Mouse (Mus musculus) c-Kit-positive CD71-positive TER-119-positive erythroid progenitor cells, embryonic 14.5 days (primary cell): ENCODE data around the gene Spop.
A peak's percentile ranks its signal among the peaks of the same experiment; 100 is the strongest.
"Not testable (repeated sequence)": the region's sequence is repeated elsewhere in the genome, so short reads cannot be mapped to it uniquely, and the experiment has no call there.

ENCODE experiments used
- DNase-seq: peaks from one replicate; pipeline ENCODE4 v3.0.0-alpha.2; 2013; ENCODE audit warnings: low spot score

Gene Spop

GRCm38 (mm10) chr11:95497921-95498320 is 84.0 kb downstream of the Spop start:
- no peak for DNase-seq

GRCm38 (mm10) chr11:95500412-95500811 is 86.5 kb downstream of the Spop start:
- no peak for DNase-seq

- DNase-seq, result no peak
These were observed 87.0 kb downstream of the Spop start for GRCm38 (mm10) chr11:95500836-95501235.

GRCm38 (mm10) chr11:95501826-95502225 is 87.9 kb downstream of the Spop start:
- DNase-seq, result not testable (repeated sequence)

GRCm38 (mm10) chr11:95503581-95504180 is 89.8 kb downstream of the Spop start:
- no peak for DNase-seq

- no peak for DNase-seq
These were observed 90.4 kb downstream of the Spop start for GRCm38 (mm10) chr11:95504271-95504731.

GRCm38 (mm10) chr11:95507041-95507716 is 93.3 kb downstream of the Spop start:
- DNase-seq, result no peak

- DNase-seq, result no peak
These were observed 93.9 kb downstream of the Spop start for GRCm38 (mm10) chr11:95507785-95508184.

- no peak for DNase-seq
These were observed 94.5 kb downstream of the Spop start for GRCm38 (mm10) chr11:95508211-95508926.

- DNase-seq, result no peak
These were observed 95.3 kb downstream of the Spop start for GRCm38 (mm10) chr11:95509126-95509717.

GRCm38 (mm10) chr11:95510631-95511030 is 96.8 kb downstream of the Spop start:
- no peak for DNase-seq

- no peak for DNase-seq
These were observed 98.0 kb downstream of the Spop start for GRCm38 (mm10) chr11:95511919-95512318.

GRCm38 (mm10) chr11:95512383-95512782 is 98.5 kb downstream of the Spop start:
- no peak for DNase-seq

GRCm38 (mm10) chr11:95513461-95514297 is 99.8 kb downstream of the Spop start:
- DNase-seq, result no peak

- DNase-seq, result peak; percentile 25
These were observed 100.5 kb downstream of the Spop start, which contains the start of gene Nxph3 for GRCm38 (mm10) chr11:95514298-95514861. TSS of gene Nxph3 (minus strand) at chr11:95514570.

GRCm38 (mm10) chr11:95515376-95516323 is 101.8 kb downstream of the Spop start:
- DNase-seq, result no peak

GRCm38 (mm10) chr11:95516491-95516911 is 102.6 kb downstream of the Spop start:
- DNase-seq, result no peak

- no peak for DNase-seq
These were observed 103.3 kb downstream of the Spop start for GRCm38 (mm10) chr11:95517162-95517561.

GRCm38 (mm10) chr11:95519299-95519698 is 105.4 kb downstream of the Spop start:
- DNase-seq, result no peak

- DNase-seq, result no peak
These were observed 106.1 kb downstream of the Spop start for GRCm38 (mm10) chr11:95519996-95520395.
